ENCODE assay signal across 7 mouse cellular contexts in the genomic region with DNA sequence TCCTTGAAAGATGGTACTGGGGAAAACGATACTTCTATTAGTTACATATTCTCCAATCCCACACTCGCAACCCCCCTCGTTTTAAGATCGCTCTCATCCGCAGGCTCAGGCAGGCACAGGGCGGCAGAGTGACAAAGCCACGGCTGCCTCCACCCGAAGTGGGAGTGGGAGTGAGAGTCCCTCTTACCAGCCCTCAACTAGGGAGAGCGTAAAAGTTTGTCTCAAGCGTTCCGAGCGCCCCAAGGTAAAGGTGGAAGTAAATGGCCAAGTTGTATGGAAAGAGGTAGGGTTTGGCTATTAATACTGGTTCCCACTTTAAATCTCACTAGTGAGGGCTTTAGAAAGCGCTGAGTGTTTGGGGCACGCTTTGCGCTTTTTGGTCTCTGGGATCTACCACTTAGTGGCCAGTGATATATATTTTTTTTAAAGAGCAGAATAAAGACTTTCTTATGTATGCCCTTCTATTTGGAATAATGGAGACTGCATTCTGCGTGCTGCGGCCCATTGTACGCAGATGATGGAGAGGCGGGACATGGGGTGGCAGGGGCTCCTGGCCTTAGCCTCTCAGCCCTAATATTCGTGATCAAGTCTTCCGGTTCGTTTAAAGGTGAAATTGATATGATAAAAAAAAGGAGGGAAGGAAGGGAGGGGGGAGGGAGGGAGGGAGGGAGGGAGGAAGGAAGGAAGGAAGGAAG. TPM values are rescaled to one million over a fixed set of nuclear protein-coding genes. Genes with fewer than 3 reads are reported as not detected.
A peak's percentile ranks its signal among the peaks of the same experiment; 100 is the strongest.
DNase-seq lines count a peak whose midpoint lies in the region; ATAC-seq and TF ChIP-seq lines count a peak whose summit lies in the region.

No protein-coding gene starts in this region.

- no peaks in the 10 kb centered on the region for H3K36me3 ChIP-seq in liver, adult 2 months (ENCODE audit: control insufficient read depth, insufficient read depth, low read length)
- no peaks in the 10 kb centered on the region for H3K36me3 ChIP-seq in embryonic facial prominence, embryonic 15.5 days
- H3K36me3 ChIP-seq in hindbrain, embryonic 16.5 days (ENCODE audit: control insufficient read depth, insufficient read depth, low read length): no peaks in the 10 kb centered on the region
- no peaks in the 10 kb centered on the region for H3K36me3 ChIP-seq in neural tube, embryonic 11.5 days (ENCODE audit: control insufficient read depth, insufficient read depth, low read length)

- no peaks in the 10 kb centered on the region for H3K9me3 ChIP-seq in embryonic facial prominence, embryonic 15.5 days (replicated peaks)
- no peaks in the 10 kb centered on the region for H3K9me3 ChIP-seq in hindbrain, embryonic 16.5 days (ENCODE audit: control insufficient read depth, low read length)
- H3K9me3 ChIP-seq in neural tube, embryonic 11.5 days (ENCODE audit: control insufficient read depth, low read length): no peaks in the 10 kb centered on the region

- peaks cover 18% of the 10 kb centered on the region for H3K27me3 ChIP-seq in liver, adult 2 months (ENCODE audit: control insufficient read depth, insufficient read depth, low read length)
- peaks cover 41% of the 10 kb centered on the region for H3K27me3 ChIP-seq in embryonic facial prominence, embryonic 15.5 days
- no peaks in the 10 kb centered on the region for H3K27me3 ChIP-seq in hindbrain, embryonic 16.5 days (replicated peaks; ENCODE audit: control insufficient read depth, insufficient read depth, low read length)
- no peaks in the 10 kb centered on the region for H3K27me3 ChIP-seq in neural tube, embryonic 11.5 days (ENCODE audit: control insufficient read depth, insufficient read depth, low read length)

- no peaks in the 10 kb centered on the region for H3K79me2 ChIP-seq in liver, adult 2 months (ENCODE audit: control insufficient read depth, insufficient read depth, low read length)

- no peak for ATAC-seq in embryonic facial prominence, embryonic 15.5 days (ENCODE audit: insufficient number of reproducible peaks, low FRiP score, low TSS enrichment, low read depth)
- ATAC-seq in hindbrain, embryonic 16.5 days: peak; percentile 28
- 0 out of 2 replicates have a peak, but pooled peaks have one; percentile 6 for ATAC-seq in neural tube, embryonic 11.5 days (ENCODE audit: insufficient read depth, low FRiP score, low TSS enrichment)

- TF ChIP-seq CTCF in liver, adult 2 months (IDR thresholded peaks at IDR 0.05; ENCODE audit: low read depth, low read length): no peak

- no peaks in the 10 kb centered on the region for H3K4me1 ChIP-seq in liver, adult 2 months (ENCODE audit: control insufficient read depth, insufficient read depth, low read length)
- H3K4me1 ChIP-seq in embryonic facial prominence, embryonic 15.5 days: peaks cover 26% of the 10 kb centered on the region
- H3K4me1 ChIP-seq in hindbrain, embryonic 16.5 days (ENCODE audit: control insufficient read depth, insufficient read depth, low read depth, low read length): peaks cover 10% of the 10 kb centered on the region
- peaks cover 16% of the 10 kb centered on the region for H3K4me1 ChIP-seq in neural tube, embryonic 11.5 days (ENCODE audit: control insufficient read depth, insufficient read depth, low read length)

- no peak overlapping the region for H3K9ac ChIP-seq in liver, adult 2 months (ENCODE audit: low read depth, low read length)
- no peak overlapping the region for H3K9ac ChIP-seq in embryonic facial prominence, embryonic 15.5 days
- peak overlapping the region; percentile 91 for H3K9ac ChIP-seq in hindbrain, embryonic 16.5 days (ENCODE audit: low read depth, low read length)
- H3K9ac ChIP-seq in neural tube, embryonic 11.5 days (ENCODE audit: low read length): peak overlapping the region; percentile 94

- H3K27ac ChIP-seq in liver, adult 2 months (replicated peaks; ENCODE audit: insufficient read depth, low read depth, low read length): no peak overlapping the region
- peak overlapping the region; percentile 88 for H3K27ac ChIP-seq in embryonic facial prominence, embryonic 15.5 days (replicated peaks)
- H3K27ac ChIP-seq in hindbrain, embryonic 16.5 days (ENCODE audit: low read depth, low read length): peak overlapping the region; percentile 98
- peak overlapping the region; percentile 97 for H3K27ac ChIP-seq in neural tube, embryonic 11.5 days (ENCODE audit: low read depth, low read length)

- no peak for DNase-seq in liver, adult 2 months (ENCODE audit: extremely low read depth, low read depth, low spot score)
- DNase-seq in liver: no peak
- peak; percentile 50 for DNase-seq in neural tube, embryonic 11.5 days (ENCODE audit: low spot score)
- DNase-seq in urinary bladder, postnatal 10 days (ENCODE audit: low spot score): no peak
- DNase-seq in left cerebral cortex, adult 11 months (ENCODE audit: low spot score): no peak

- 4% methylated on average over 22 of the region's 22 CpGs for WGBS in liver, adult 2 months
- WGBS in embryonic facial prominence, embryonic 15.5 days: under 1% methylated on average over 22 of the region's 22 CpGs
- WGBS in hindbrain, embryonic 16.5 days: under 1% methylated on average over 22 of the region's 22 CpGs
- under 1% methylated on average over 22 of the region's 22 CpGs for WGBS in neural tube, embryonic 11.5 days

- H3K4me3 ChIP-seq in liver, adult 2 months (ENCODE audit: insufficient read depth, low read depth, low read length): peak overlapping the region; percentile 36
- H3K4me3 ChIP-seq in embryonic facial prominence, embryonic 15.5 days (replicated peaks): peak overlapping the region; percentile 68
- H3K4me3 ChIP-seq in hindbrain, embryonic 16.5 days (ENCODE audit: low read length): peak overlapping the region; percentile 80
- H3K4me3 ChIP-seq in neural tube, embryonic 11.5 days (ENCODE audit: low read depth, low read length): peak overlapping the region; percentile 98

- H3K4me2 ChIP-seq in embryonic facial prominence, embryonic 15.5 days (replicated peaks): peak overlapping the region; percentile 82
- H3K4me2 ChIP-seq in hindbrain, embryonic 16.5 days (ENCODE audit: low read length): peak overlapping the region; percentile 69
- H3K4me2 ChIP-seq in neural tube, embryonic 11.5 days (ENCODE audit: low read depth): peak overlapping the region; percentile 77

- no peak for TF ChIP-seq POLR2A in liver, adult 2 months (IDR thresholded peaks at IDR 0.05; ENCODE audit: extremely low read depth, insufficient read depth, low read length)

RNA-seq across cellular contexts. Expression of gene Nr2f1, which starts 2.5 kb away (rescaled TPM):
- 0.37 and 1.3 TPM in 2 replicates for total RNA-seq in liver, adult 2 months (2014; rRNA removed)
- 0.80 and 2.2 TPM in 2 replicates for polyA plus RNA-seq in liver, adult 2 months (2012; rRNA removed)
- 14.5 and 18.4 TPM in 2 replicates for polyA plus RNA-seq in embryonic facial prominence, embryonic 15.5 days (2015; fragmentation: Nextera tagmentation; extraction: Ambion mirVana)
- polyA plus RNA-seq in hindbrain, embryonic 16.5 days (2015; fragmentation: Nextera tagmentation; extraction: Ambion mirVana): 42.9 and 44.3 TPM in 2 replicates
- 61.2 and 62.9 TPM in 2 replicates for polyA plus RNA-seq in neural tube, embryonic 11.5 days (2014; fragmentation: Nextera tagmentation; extraction: Ambion mirVana)

Comparison
In these comparisons a context has a peak if more than half of its experiments do, and no peak if none do; other contexts are left out.
1. H3K4me3 ChIP-seq: peak in every context shown above with its lines; median percentile 98 in neural tube, embryonic 11.5 days; 80 in hindbrain, embryonic 16.5 days; 68 in embryonic facial prominence, embryonic 15.5 days; 36 in liver, adult 2 months.
2. H3K9ac ChIP-seq: peak in hindbrain, embryonic 16.5 days (single experiment) and neural tube, embryonic 11.5 days (single experiment); none in liver, adult 2 months (single experiment) and embryonic facial prominence, embryonic 15.5 days (single experiment).
3. Peak in every context shown above with its lines, with median percentiles within 50 percentile points of each other: H3K4me2 ChIP-seq.